Mouse (Mus musculus) limb, embryonic 14.5 days (tissue): ENCODE results near the gene Prkcb. TPM values are rescaled to one million over a fixed set of nuclear protein-coding genes. Genes with fewer than 3 reads are reported as not detected.

Experiments
- ATAC-seq: fragments of 200-750 bp; cut with Nextera tagmentation; 2 replicates; pipeline ENCODE4 v1.8.0; 2017; ENCODE audit warnings: low read depth, moderate number of reproducible peaks, moderate TSS enrichment; ENCODE audit not compliant: low FRiP score
- DNase-seq: peaks from one replicate; pipeline ENCODE4 v3.0.0-alpha.2; 2015; ENCODE audit warnings: low spot score
- H3K27ac ChIP-seq: fragments of 300-500 bp; sonication (generic); replicated peaks from 2 replicates; pipeline ENCODE4 v1.5.1; 2014; ENCODE audit warnings: low read depth, mild to moderate bottlenecking, low read length, moderate library complexity, mixed read lengths
- H3K27me3 ChIP-seq: fragments of 300-500 bp; sonication (generic); 2 replicates; pipeline ENCODE4 v1.6.1; 2014; ENCODE audit warnings: low read length, mixed read lengths; ENCODE audit not compliant: control insufficient read depth, insufficient read depth
- H3K36me3 ChIP-seq: fragments of 300-500 bp; sonication (generic); 2 replicates; pipeline ENCODE4 v1.6.1; 2014; ENCODE audit warnings: mild to moderate bottlenecking, low read length, moderate library complexity, mixed read lengths; ENCODE audit not compliant: control insufficient read depth, insufficient read depth
- H3K4me1 ChIP-seq: fragments of 300-500 bp; sonication (generic); 2 replicates; pipeline ENCODE4 v1.6.1; 2014; ENCODE audit warnings: antibody characterized with exemption, low read length, mixed read lengths; ENCODE audit not compliant: control insufficient read depth, insufficient read depth
- H3K4me2 ChIP-seq: fragments of 300-500 bp; sonication (generic); replicated peaks from 2 replicates; pipeline ENCODE4 v1.6.1; 2014; ENCODE audit warnings: low read depth, mild to moderate bottlenecking, low read length, moderate library complexity; ENCODE audit not compliant: severe bottlenecking
- H3K4me3 ChIP-seq: fragments of 300-500 bp; sonication (generic); replicated peaks from 2 replicates; pipeline ENCODE4 v1.5.1; 2014; ENCODE audit warnings: low read length
- H3K9ac ChIP-seq: fragments of 300-500 bp; sonication (generic); 2 replicates; pipeline ENCODE4 v1.6.1; 2014; ENCODE audit warnings: mild to moderate bottlenecking, low read depth, low read length, moderate library complexity; ENCODE audit not compliant: severe bottlenecking
- H3K9me3 ChIP-seq: fragments of 300-500 bp; sonication (generic); 2 replicates; pipeline ENCODE4 v1.6.1; 2016; ENCODE audit warnings: low read length; ENCODE audit not compliant: control insufficient read depth
- POLR2A ChIP-seq: fragments of 200-500 bp; IDR thresholded peaks from 2 replicates; pipeline ENCODE4 v1.8.0; 2012; ENCODE audit warnings: inconsistent platforms, mild to moderate bottlenecking, moderate library complexity, borderline replicate concordance; ENCODE audit not compliant: insufficient read depth, insufficient read length; ENCODE audit errors: extremely low read depth
- WGBS: fragments of 180-500 bp; shearing (Covaris S2); extraction: QIAGEN DNeasy Blood & Tissue Kit; methylation state at CpG from one replicate; pipeline ENCODE4 v1.1.7; 2014; 5-methylcytosine and 5-hydroxymethylcytosine counted together
- polyA plus RNA-seq, 2 experiments: library from polyadenylated mRNA; depleted of rRNA in 1 of 2; stranded (reverse) in 1 of 2; unstranded in 1 of 2; fragments of >200 nt; fragmentation: Nextera tagmentation in 1 of 2; extraction: Ambion mirVana in 1 of 2; gene quantifications; 2 replicates each; pipeline versions ENCODE4 v1.2.1 to v1.2.3; 2012 to 2014

The Prkcb gene
- polyA plus RNA-seq, 2 experiments = 6.2 to 10.3 TPM

- H3K4me2 ChIP-seq = no peak overlapping the region
- DNase-seq (no peak), ATAC-seq (no peak)
- no peak overlapping the region for H3K9ac ChIP-seq
- no peak overlapping the region for H3K27ac ChIP-seq
- no peaks in the 10 kb centered on the region for H3K27me3 ChIP-seq
- 55% methylated on average over 14 of the region's 14 CpGs for WGBS
- no peaks in the 10 kb centered on the region for H3K9me3 ChIP-seq
- no peaks in the 10 kb centered on the region for H3K36me3 ChIP-seq
- H3K4me1 ChIP-seq = 0 out of 2 replicates have a peak, but pooled peaks cover 3% of the 10 kb centered on the region
- no peak for TF ChIP-seq POLR2A
- no peak overlapping the region for H3K4me3 ChIP-seq
Measured at GRCm38 (mm10) chr7:122346251-122347242, 58.0 kb downstream of the Prkcb start.

GRCm38 (mm10) chr7:122347433-122347832 lies 58.9 kb downstream of the Prkcb start:
- no peak for DNase-seq
- H3K4me3 ChIP-seq = no peak overlapping the region
- H3K27me3 ChIP-seq = no peaks in the 10 kb centered on the region
- H3K4me2 ChIP-seq = no peak overlapping the region
- 0 out of 2 replicates have a peak, but pooled peaks cover 3% of the 10 kb centered on the region for H3K4me1 ChIP-seq
- H3K9me3 ChIP-seq = no peaks in the 10 kb centered on the region
- 91% methylated on average over 3 of the region's 3 CpGs for WGBS
- no peak overlapping the region for H3K9ac ChIP-seq
- H3K36me3 ChIP-seq = no peaks in the 10 kb centered on the region
- no peak overlapping the region for H3K27ac ChIP-seq
- ATAC-seq = no peak
- TF ChIP-seq POLR2A = no peak

- no peak overlapping the region for H3K27ac ChIP-seq
- no peak overlapping the region for H3K4me2 ChIP-seq
- no peak for ATAC-seq
- TF ChIP-seq POLR2A = no peak
- no peak overlapping the region for H3K9ac ChIP-seq
- 86% methylated on average over 5 of the region's 5 CpGs for WGBS
- no peaks in the 10 kb centered on the region for H3K27me3 ChIP-seq
- no peak overlapping the region for H3K4me3 ChIP-seq
- no peaks in the 10 kb centered on the region for H3K9me3 ChIP-seq
- 0 out of 2 replicates have a peak, but pooled peaks cover 3% of the 10 kb centered on the region for H3K4me1 ChIP-seq
- H3K36me3 ChIP-seq = no peaks in the 10 kb centered on the region
- no peak for DNase-seq
Measured at GRCm38 (mm10) chr7:122349961-122350360, 61.4 kb downstream of the Prkcb start.

GRCm38 (mm10) chr7:122350741-122351140 lies 62.2 kb downstream of the Prkcb start:
- Histone ChIP-seq H3K4me1 (0 out of 2 replicates have a peak, but pooled peaks cover 3% of the 10 kb centered on the region), H3K9ac (no peak overlapping the region), H3K4me3 (no peak overlapping the region), H3K4me2 (no peak overlapping the region), H3K36me3 (no peaks in the 10 kb centered on the region), H3K27ac (no peak overlapping the region), H3K9me3 (no peaks in the 10 kb centered on the region), H3K27me3 (no peaks in the 10 kb centered on the region)
- TF ChIP-seq POLR2A = no peak
- DNase-seq (no peak), ATAC-seq (no peak)
- WGBS = 62% methylated on average over 2 of the region's 2 CpGs

- H3K4me3 ChIP-seq = no peak overlapping the region
- WGBS = 74% methylated on average over 4 of the region's 4 CpGs
- H3K36me3 ChIP-seq = no peaks in the 10 kb centered on the region
- no peak for TF ChIP-seq POLR2A
- no peaks in the 10 kb centered on the region for H3K27me3 ChIP-seq
- H3K4me2 ChIP-seq = no peak overlapping the region
- no peak for DNase-seq
- H3K9me3 ChIP-seq = no peaks in the 10 kb centered on the region
- H3K9ac ChIP-seq = no peak overlapping the region
- H3K27ac ChIP-seq = no peak overlapping the region
- ATAC-seq = no peak
- H3K4me1 ChIP-seq = no peaks in the 10 kb centered on the region
Measured at GRCm38 (mm10) chr7:122351816-122352215, 63.3 kb downstream of the Prkcb start.
